10 mouse cellular contexts compared by ENCODE assay signal in genomic region chr17:45814586-45814985, GRCm38 (mm10).
DNase-seq lines count a peak whose midpoint lies in the region; ATAC-seq lines count a peak whose summit lies in the region.
"Had no signal": no experiment of that assay in that cellular context is flagged by ENCODE, and none has a peak within 500 bp of the region (broad histone marks: within the 10 kb centered on the region; RNA-seq: fewer than 3 reads in every experiment).

No protein-coding gene starts in this region.

- DNase-seq in hindbrain, embryonic 10.5 days (ENCODE audit: low spot score) = no peak
- DNase-seq in retina, postnatal 1 day = peak; percentile 44
- no peak for DNase-seq in retina, embryonic 14.5 days (ENCODE audit: low spot score)
- peak; percentile 64 for DNase-seq in gastrocnemius, postnatal 25 days
- DNase-seq in thymus, postnatal 36 days = no peak
- DNase-seq: midbrain, embryonic 14.5 days had no signal

- ATAC-seq in hindbrain, embryonic 16.5 days = no peak
- ATAC-seq in stomach, embryonic 15.5 days (ENCODE audit: insufficient read depth, low FRiP score, low read depth) = peak; percentile 33; the same call in 1 of the 2 replicates
- no peak for ATAC-seq in forebrain, embryonic 15.5 days (replicated peaks)
- ATAC-seq: liver, embryonic 12.5 days had no signal

- H3K27ac ChIP-seq in hindbrain, embryonic 10.5 days = peak overlapping the region; percentile 45; the same call in 1 of the 2 replicates
- H3K27ac ChIP-seq in hindbrain, embryonic 16.5 days (ENCODE audit: low read depth, low read length) = no peak overlapping the region
- H3K27ac ChIP-seq in stomach, embryonic 15.5 days = no peak overlapping the region
- H3K27ac ChIP-seq in forebrain, embryonic 15.5 days (replicated peaks) = no peak overlapping the region
- H3K27ac ChIP-seq: liver, embryonic 12.5 days had no signal

- no peak overlapping the region for H3K9ac ChIP-seq in hindbrain, embryonic 16.5 days (ENCODE audit: low read depth, low read length)
- no peak overlapping the region for H3K9ac ChIP-seq in stomach, embryonic 15.5 days
- H3K9ac ChIP-seq in forebrain, embryonic 15.5 days (replicated peaks) = no peak overlapping the region
- H3K9ac ChIP-seq: liver, embryonic 12.5 days had no signal

- peaks cover 16% of the 10 kb centered on the region for H3K4me1 ChIP-seq in hindbrain, embryonic 10.5 days (replicated peaks)
- no peaks in the 10 kb centered on the region; the same call in 1 of the 2 replicates for H3K4me1 ChIP-seq in hindbrain, embryonic 16.5 days (ENCODE audit: control insufficient read depth, insufficient read depth, low read depth, low read length)
- peaks cover 14% of the 10 kb centered on the region for H3K4me1 ChIP-seq in stomach, embryonic 15.5 days
- H3K4me1 ChIP-seq in forebrain, embryonic 15.5 days = no peaks in the 10 kb centered on the region
- H3K4me1 ChIP-seq: liver, embryonic 12.5 days had no signal

- peaks cover 19% of the 10 kb centered on the region; the same call in 1 of the 2 replicates for H3K27me3 ChIP-seq in hindbrain, embryonic 10.5 days (ENCODE audit: insufficient read depth, poor library complexity, severe bottlenecking)
- H3K27me3 ChIP-seq in hindbrain, embryonic 16.5 days (replicated peaks; ENCODE audit: control insufficient read depth, insufficient read depth, low read length) = no peaks in the 10 kb centered on the region
- no peaks in the 10 kb centered on the region for H3K27me3 ChIP-seq in stomach, embryonic 15.5 days (replicated peaks)
- no peaks in the 10 kb centered on the region for H3K27me3 ChIP-seq in forebrain, embryonic 15.5 days

- no peak overlapping the region for H3K4me2 ChIP-seq in hindbrain, embryonic 16.5 days (ENCODE audit: low read length)
- peak overlapping the region; percentile 3; the same call in 1 of the 2 replicates for H3K4me2 ChIP-seq in stomach, embryonic 15.5 days
- no peak overlapping the region for H3K4me2 ChIP-seq in forebrain, embryonic 15.5 days (replicated peaks)
- H3K4me2 ChIP-seq: liver, embryonic 12.5 days had no signal

- H3K9me3 ChIP-seq in hindbrain, embryonic 10.5 days = no peaks in the 10 kb centered on the region
- H3K9me3 ChIP-seq in hindbrain, embryonic 16.5 days (ENCODE audit: control insufficient read depth, low read length) = no peaks in the 10 kb centered on the region
- H3K9me3 ChIP-seq in stomach, embryonic 15.5 days = no peaks in the 10 kb centered on the region
- H3K9me3 ChIP-seq in forebrain, embryonic 15.5 days = no peaks in the 10 kb centered on the region
- H3K9me3 ChIP-seq: liver, embryonic 12.5 days had no signal

- 22% methylated on average over 11 of the region's 11 CpGs for WGBS in hindbrain, embryonic 10.5 days
- WGBS in hindbrain, embryonic 16.5 days = 30% methylated on average over 10 of the region's 11 CpGs
- 13% methylated on average over 11 of the region's 11 CpGs for WGBS in stomach, embryonic 15.5 days
- WGBS in forebrain, embryonic 15.5 days = 32% methylated on average over 11 of the region's 11 CpGs

- no peaks in the 10 kb centered on the region for H3K36me3 ChIP-seq in hindbrain, embryonic 10.5 days
- H3K36me3 ChIP-seq in hindbrain, embryonic 16.5 days (ENCODE audit: control insufficient read depth, insufficient read depth, low read length) = no peaks in the 10 kb centered on the region
- no peaks in the 10 kb centered on the region for H3K36me3 ChIP-seq in stomach, embryonic 15.5 days
- H3K36me3 ChIP-seq in forebrain, embryonic 15.5 days = no peaks in the 10 kb centered on the region
- H3K36me3 ChIP-seq: liver, embryonic 12.5 days had no signal

- H3K4me3 ChIP-seq in hindbrain, embryonic 10.5 days = no peak overlapping the region
- no peak overlapping the region for H3K4me3 ChIP-seq in hindbrain, embryonic 16.5 days (ENCODE audit: low read length)
- no peak overlapping the region for H3K4me3 ChIP-seq in stomach, embryonic 15.5 days (replicated peaks)
- H3K4me3 ChIP-seq in forebrain, embryonic 15.5 days = no peak overlapping the region
- H3K4me3 ChIP-seq: liver, embryonic 12.5 days had no signal

Comparison
In these comparisons a context has a peak if more than half of its experiments do, and no peak if none do; other contexts are left out.
1. DNase-seq: peak in retina, postnatal 1 day (single experiment) and gastrocnemius, postnatal 25 days (single experiment); none in hindbrain, embryonic 10.5 days (single experiment), retina, embryonic 14.5 days (single experiment) and thymus, postnatal 36 days (0 of 2).